Mouse (Mus musculus): Measurements from ENCODE around the gene Anxa5. TPM values are rescaled to one million over a fixed set of nuclear protein-coding genes. Genes with fewer than 3 reads are reported as not detected.

Gene Anxa5
- total RNA-seq, 1 experiment: 131 TPM

DNA sequence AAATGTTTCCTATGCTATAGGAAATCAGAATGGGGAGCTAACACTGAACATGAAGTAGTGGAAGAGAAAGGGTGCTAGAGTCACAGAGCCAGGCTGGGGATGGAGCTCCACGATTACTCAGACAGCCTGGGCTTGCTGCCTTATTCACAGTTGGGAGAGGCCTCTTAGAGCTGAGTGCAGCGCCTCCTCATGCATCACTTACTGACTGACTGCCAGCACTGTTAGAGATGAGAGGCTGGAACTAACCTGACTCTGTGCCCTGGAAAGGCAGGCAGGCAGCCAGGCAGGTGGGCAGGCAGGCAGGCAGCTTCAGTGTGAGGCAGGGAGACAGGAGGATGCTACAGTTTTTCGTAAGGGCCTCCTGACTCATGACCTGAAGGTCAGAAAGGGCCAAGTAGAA, 20.1 kb downstream of the Anxa5 start:
- Histone ChIP-seq H3K9ac (ENCODE audit: insufficient read depth, low read depth, low read length, poor library complexity, severe bottlenecking) (no peak overlapping the region), H3K4me3 (ENCODE audit: insufficient read depth in 1 of 2, low read depth in 1 of 2, low read length in 2 of 2, poor library complexity in 1 of 2, severe bottlenecking in 1 of 2) (no peak overlapping the region), H3K9me3 (ENCODE audit: control insufficient read depth, insufficient read depth, low read depth, low read length) (no peaks in the 10 kb centered on the region), H3K36me3 (ENCODE audit: control insufficient read depth, insufficient read depth, low read length, poor library complexity, severe bottlenecking) (no peaks in the 10 kb centered on the region), H3K4me1 (ENCODE audit: control insufficient read depth in 2 of 2, insufficient read depth in 2 of 2, low read length in 2 of 2, poor library complexity in 1 of 2) (no peaks in the 10 kb centered on the region), H3K27ac (ENCODE audit: insufficient read depth, low read depth, low read length, poor library complexity, severe bottlenecking) (no peak overlapping the region)
- in situ Hi-C loops (cut with MboI; ENCODE audit: low sequenced_read_pairs in 2 of 2, unreplicated experiment in 2 of 2): no loop called here
- no peak for DNase-seq (ENCODE audit: low read depth, low spot score)
- TF ChIP-seq HCFC1 (IDR thresholded peaks at IDR 0.05; ENCODE audit: borderline replicate concordance, insufficient read depth, low read length) (no peak), MAFK (IDR thresholded peaks at IDR 0.05; ENCODE audit: insufficient read depth, low read depth, low read length) (no peak), CHD2 (IDR thresholded peaks at IDR 0.05; ENCODE audit: low read depth, low read length) (no peak), ZC3H11A (IDR thresholded peaks at IDR 0.05; ENCODE audit: borderline replicate concordance, low read depth, low read length) (no peak), ZNF384 (IDR thresholded peaks at IDR 0.05; ENCODE audit: low read depth, low read length) (no peak)

DNA sequence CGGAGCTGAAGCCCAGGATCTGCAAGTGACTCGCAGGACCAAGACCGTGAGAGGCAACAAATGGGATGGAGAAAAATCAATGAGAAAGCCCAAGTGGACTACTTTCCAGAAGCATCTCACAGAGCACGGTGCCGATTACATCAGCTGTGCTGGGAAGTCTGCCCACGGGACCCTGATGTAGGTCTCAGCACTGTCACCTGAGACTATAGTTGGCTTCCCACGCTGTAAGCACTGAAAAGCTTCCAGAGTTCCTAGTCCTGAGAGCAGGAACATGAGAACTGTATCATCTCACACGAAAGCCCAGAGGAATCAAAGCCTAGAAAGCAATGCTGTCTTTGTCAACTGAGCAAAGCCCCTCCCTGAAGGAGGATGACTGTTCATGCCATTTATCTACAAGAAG, 20.6 kb downstream of the Anxa5 start:
- DNase-seq (ENCODE audit: low read depth, low spot score): no peak
- no peak overlapping the region for H3K4me3 ChIP-seq (ENCODE audit: insufficient read depth in 1 of 2, low read depth in 1 of 2, low read length in 2 of 2, poor library complexity in 1 of 2, severe bottlenecking in 1 of 2)
- no peak overlapping the region for H3K27ac ChIP-seq (ENCODE audit: insufficient read depth, low read depth, low read length, poor library complexity, severe bottlenecking)
- no peak overlapping the region for H3K9ac ChIP-seq (ENCODE audit: insufficient read depth, low read depth, low read length, poor library complexity, severe bottlenecking)
- H3K4me1 ChIP-seq (ENCODE audit: control insufficient read depth in 2 of 2, insufficient read depth in 2 of 2, low read length in 2 of 2, poor library complexity in 1 of 2): no peaks in the 10 kb centered on the region
- no peaks in the 10 kb centered on the region for H3K9me3 ChIP-seq (ENCODE audit: control insufficient read depth, insufficient read depth, low read depth, low read length)
- TF ChIP-seq HCFC1 (IDR thresholded peaks at IDR 0.05; ENCODE audit: borderline replicate concordance, insufficient read depth, low read length): no peak
- TF ChIP-seq CHD2 (IDR thresholded peaks at IDR 0.05; ENCODE audit: low read depth, low read length): no peak
- no peak for TF ChIP-seq MAFK (IDR thresholded peaks at IDR 0.05; ENCODE audit: insufficient read depth, low read depth, low read length)
- TF ChIP-seq ZNF384 (IDR thresholded peaks at IDR 0.05; ENCODE audit: low read depth, low read length): no peak
- no peak for TF ChIP-seq ZC3H11A (IDR thresholded peaks at IDR 0.05; ENCODE audit: borderline replicate concordance, low read depth, low read length)
- no peaks in the 10 kb centered on the region for H3K36me3 ChIP-seq (ENCODE audit: control insufficient read depth, insufficient read depth, low read length, poor library complexity, severe bottlenecking)
- in situ Hi-C loops (cut with MboI; ENCODE audit: low sequenced_read_pairs in 2 of 2, unreplicated experiment in 2 of 2): no loop called here

DNA sequence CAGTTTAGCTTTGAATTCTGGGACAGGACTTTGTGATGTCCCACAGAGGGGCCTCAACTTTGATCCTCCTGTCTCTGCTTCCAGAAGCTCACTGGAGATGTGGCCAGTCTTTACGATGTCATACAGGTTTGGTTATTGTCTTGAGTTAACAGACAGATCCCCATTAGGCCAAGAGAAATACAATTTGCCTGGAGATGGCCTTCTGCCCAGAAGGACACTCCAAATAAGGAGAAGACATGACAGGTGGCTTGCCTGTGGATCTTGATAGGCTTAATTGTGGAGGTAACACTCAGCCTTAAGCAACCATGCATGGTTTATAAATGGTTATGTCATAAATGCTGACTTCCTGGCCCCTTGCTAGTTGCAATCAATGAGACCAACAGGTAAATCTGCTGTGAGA, 23.2 kb downstream of the Anxa5 start:
- Histone ChIP-seq H3K4me3 (ENCODE audit: insufficient read depth in 1 of 2, low read depth in 1 of 2, low read length in 2 of 2, poor library complexity in 1 of 2, severe bottlenecking in 1 of 2) (no peak overlapping the region), H3K9ac (ENCODE audit: insufficient read depth, low read depth, low read length, poor library complexity, severe bottlenecking) (no peak overlapping the region), H3K4me1 (ENCODE audit: control insufficient read depth in 2 of 2, insufficient read depth in 2 of 2, low read length in 2 of 2, poor library complexity in 1 of 2) (no peaks in the 10 kb centered on the region), H3K9me3 (ENCODE audit: control insufficient read depth, insufficient read depth, low read depth, low read length) (no peaks in the 10 kb centered on the region), H3K36me3 (ENCODE audit: control insufficient read depth, insufficient read depth, low read length, poor library complexity, severe bottlenecking) (no peaks in the 10 kb centered on the region), H3K27ac (ENCODE audit: insufficient read depth, low read depth, low read length, poor library complexity, severe bottlenecking) (no peak overlapping the region)
- no peak for TF ChIP-seq CHD2 (IDR thresholded peaks at IDR 0.05; ENCODE audit: low read depth, low read length)
- TF ChIP-seq ZC3H11A (IDR thresholded peaks at IDR 0.05; ENCODE audit: borderline replicate concordance, low read depth, low read length): no peak
- no peak for TF ChIP-seq ZNF384 (IDR thresholded peaks at IDR 0.05; ENCODE audit: low read depth, low read length)
- no peak for TF ChIP-seq HCFC1 (IDR thresholded peaks at IDR 0.05; ENCODE audit: borderline replicate concordance, insufficient read depth, low read length)
- TF ChIP-seq MAFK (IDR thresholded peaks at IDR 0.05; ENCODE audit: insufficient read depth, low read depth, low read length): no peak
- in situ Hi-C loops (cut with MboI; ENCODE audit: low sequenced_read_pairs in 2 of 2, unreplicated experiment in 2 of 2): no loop called here
- no peak for DNase-seq (ENCODE audit: low read depth, low spot score)

DNA sequence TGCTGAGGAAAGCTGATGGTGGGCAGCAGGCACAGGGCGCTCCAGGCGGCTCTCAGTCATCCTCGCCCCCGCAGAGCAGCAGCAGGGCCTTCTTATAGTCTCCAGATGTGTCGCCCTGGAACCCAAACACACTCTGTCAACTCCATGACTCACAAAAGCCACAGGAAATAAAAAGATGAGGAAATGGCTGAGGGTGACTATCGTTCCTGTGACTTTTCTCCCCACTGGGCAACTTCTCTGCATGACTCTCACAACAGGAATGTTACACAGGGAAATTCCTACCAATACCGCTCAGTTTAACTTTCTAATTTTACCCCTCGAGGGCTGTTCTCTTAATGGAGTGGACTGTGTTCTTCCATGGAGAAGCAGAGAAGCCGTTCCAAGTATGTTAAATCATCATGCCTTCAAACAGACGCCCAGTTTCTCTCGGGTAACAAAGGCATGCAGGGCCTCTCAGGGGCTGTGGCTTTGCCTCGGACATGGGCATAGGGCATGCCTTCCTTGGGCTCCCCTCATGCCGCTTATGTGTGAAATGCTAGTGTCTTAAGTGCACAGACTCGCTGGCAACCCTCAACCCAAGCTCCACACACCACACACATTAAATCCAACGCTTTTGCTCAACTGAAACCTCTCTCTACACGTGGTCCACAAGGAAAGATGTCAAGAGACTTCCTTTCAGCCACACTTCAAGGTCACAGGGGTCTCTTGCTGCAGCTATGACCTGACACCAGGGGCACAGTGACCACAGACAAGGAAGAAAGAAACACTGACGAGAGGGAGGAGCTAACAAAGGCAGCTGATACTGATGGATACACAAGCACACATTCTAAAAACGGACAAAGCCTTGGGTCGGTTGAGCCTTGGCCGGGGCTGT, 26.2 kb downstream of the Anxa5 start:
- Histone ChIP-seq H3K9ac (ENCODE audit: insufficient read depth, low read depth, low read length, poor library complexity, severe bottlenecking) (no peak overlapping the region), H3K4me1 (ENCODE audit: control insufficient read depth in 2 of 2, insufficient read depth in 2 of 2, low read length in 2 of 2, poor library complexity in 1 of 2) (no peaks in the 10 kb centered on the region), H3K36me3 (ENCODE audit: control insufficient read depth, insufficient read depth, low read length, poor library complexity, severe bottlenecking) (no peaks in the 10 kb centered on the region), H3K27ac (ENCODE audit: insufficient read depth, low read depth, low read length, poor library complexity, severe bottlenecking) (no peak overlapping the region), H3K9me3 (ENCODE audit: control insufficient read depth, insufficient read depth, low read depth, low read length) (no peaks in the 10 kb centered on the region), H3K4me3 (ENCODE audit: insufficient read depth in 1 of 2, low read depth in 1 of 2, low read length in 2 of 2, poor library complexity in 1 of 2, severe bottlenecking in 1 of 2) (no peak overlapping the region)
- in situ Hi-C loops (cut with MboI; ENCODE audit: low sequenced_read_pairs in 2 of 2, unreplicated experiment in 2 of 2): loop anchor here in 1 of 2 experiments (10.0 kb wide), 1 partner anchor 235 kb away; no protein-coding TSS in a partner anchor
- no peak for TF ChIP-seq HCFC1 (IDR thresholded peaks at IDR 0.05; ENCODE audit: borderline replicate concordance, insufficient read depth, low read length)
- TF ChIP-seq MAFK (IDR thresholded peaks at IDR 0.05; ENCODE audit: insufficient read depth, low read depth, low read length): no peak
- no peak for TF ChIP-seq ZNF384 (IDR thresholded peaks at IDR 0.05; ENCODE audit: low read depth, low read length)
- TF ChIP-seq CHD2 (IDR thresholded peaks at IDR 0.05; ENCODE audit: low read depth, low read length): no peak
- TF ChIP-seq ZC3H11A (IDR thresholded peaks at IDR 0.05; ENCODE audit: borderline replicate concordance, low read depth, low read length): no peak
- no peak for DNase-seq (ENCODE audit: low read depth, low spot score)

All from ES-E14 (cell line).